Mouse (Mus musculus) forebrain, postnatal 0 days (tissue): ENCODE data around the gene Stxbp3. TPM values are rescaled to one million over a fixed set of nuclear protein-coding genes. Genes with fewer than 3 reads are reported as not detected.
"Not testable (repeated sequence)": the region's sequence is repeated elsewhere in the genome, so short reads cannot be mapped to it uniquely, and the experiment has no call there.

Source experiments
- ATAC-seq: fragments of 200-750 bp; cut with Nextera tagmentation; 2 replicates; pipeline ENCODE4 v1.8.0; 2017; ENCODE audit warnings: mild to moderate bottlenecking, moderate library complexity
- DNase-seq: peaks from one replicate; pipeline ENCODE4 v3.0.0-alpha.2; 2015
- H3K27ac ChIP-seq: fragments of 300-500 bp; sonication (generic); 2 replicates; pipeline ENCODE4 v1.5.1; 2014; ENCODE audit warnings: low read depth, mild to moderate bottlenecking, antibody characterized with exemption, low read length, moderate library complexity, mixed read lengths
- H3K27me3 ChIP-seq: fragments of 300-500 bp; sonication (generic); 2 replicates; pipeline ENCODE4 v1.6.1; 2014; ENCODE audit warnings: mild to moderate bottlenecking, low read length, mixed read lengths; ENCODE audit not compliant: insufficient read depth
- H3K36me3 ChIP-seq: fragments of 300-500 bp; sonication (generic); 2 replicates; pipeline ENCODE4 v1.6.1; 2014; ENCODE audit warnings: mild to moderate bottlenecking, moderate library complexity; ENCODE audit not compliant: insufficient read depth
- H3K4me1 ChIP-seq: fragments of 300-500 bp; sonication (generic); 2 replicates; pipeline ENCODE4 v1.6.1; 2014; ENCODE audit warnings: antibody characterized with exemption; ENCODE audit not compliant: insufficient read depth
- H3K4me2 ChIP-seq: fragments of 300-500 bp; sonication (generic); 2 replicates; pipeline ENCODE4 v1.6.1; 2014; ENCODE audit warnings: low read depth, mild to moderate bottlenecking, moderate library complexity
- H3K4me3 ChIP-seq: fragments of 300-500 bp; sonication (generic); 2 replicates; pipeline ENCODE4 v1.5.1; 2014; ENCODE audit warnings: low read depth, low read length, mixed read lengths
- H3K9ac ChIP-seq: fragments of 300-500 bp; sonication (generic); 2 replicates; pipeline ENCODE4 v1.6.1; 2014; ENCODE audit warnings: mild to moderate bottlenecking
- H3K9me3 ChIP-seq: fragments of 300-500 bp; sonication (generic); 2 replicates; pipeline ENCODE4 v1.6.1; 2016; ENCODE audit warnings: low read length
- CTCF ChIP-seq: sonication (generic); IDR thresholded peaks from 2 replicates; pipeline ENCODE4 v1.5.1; 2016; ENCODE audit warnings: antibody characterized with exemption, control low read depth, low read depth
- WGBS: fragments of 180-500 bp; shearing (Covaris S2); extraction: QIAGEN DNeasy Blood & Tissue Kit; methylation state at CpG from one replicate; pipeline ENCODE4 v1.1.7; 2014; 5-methylcytosine and 5-hydroxymethylcytosine counted together
- polyA plus RNA-seq: library from polyadenylated mRNA; unstranded; fragments of >200 nt; fragmentation: Nextera tagmentation; extraction: Ambion mirVana; gene quantifications from 2 replicates; pipeline ENCODE4 v1.2.1, GENCODE M21; 2015
- total RNA-seq: library from RNA; depleted of rRNA; stranded (reverse); fragments of >200 nt; gene quantifications from 2 replicates; pipeline ENCODE4 v1.2.3, GENCODE M21; 2014

Stxbp3 gene
- total and polyA plus RNA-seq, 2 experiments from 2014 or later: 9.7 to 11.2 TPM

GRCm38 (mm10) chr3:108850506-108850905 lies 10.2 kb upstream of the Stxbp3 start:
- no peak overlapping the region for H3K27ac ChIP-seq
- H3K9me3 ChIP-seq: no peaks in the 10 kb centered on the region
- H3K4me2 ChIP-seq: no peak overlapping the region
- H3K9ac ChIP-seq: no peak overlapping the region
- 38% methylated on average over 3 of the region's 3 CpGs for WGBS
- H3K36me3 ChIP-seq: no peaks in the 10 kb centered on the region
- H3K27me3 ChIP-seq: no peaks in the 10 kb centered on the region
- peak; percentile 21 for DNase-seq
- H3K4me1 ChIP-seq: no peaks in the 10 kb centered on the region
- no peak for TF ChIP-seq CTCF
- ATAC-seq: no peak
- H3K4me3 ChIP-seq: no peak overlapping the region

GRCm38 (mm10) chr3:108846616-108847015 lies 6.3 kb upstream of the Stxbp3 start:
- ATAC-seq (no peak), DNase-seq (no peak)
- 74% methylated on average over 3 of the region's 3 CpGs for WGBS
- no peaks in the 10 kb centered on the region for H3K36me3 ChIP-seq
- no peak overlapping the region for H3K27ac ChIP-seq
- H3K4me3 ChIP-seq: no peak overlapping the region
- no peak overlapping the region for H3K9ac ChIP-seq
- no peak for TF ChIP-seq CTCF
- H3K27me3 ChIP-seq: no peaks in the 10 kb centered on the region
- no peaks in the 10 kb centered on the region for H3K4me1 ChIP-seq
- no peaks in the 10 kb centered on the region for H3K9me3 ChIP-seq
- no peak overlapping the region for H3K4me2 ChIP-seq

- Histone ChIP-seq H3K27me3 (no peaks in the 10 kb centered on the region), H3K4me2 (no peak overlapping the region), H3K36me3 (no peaks in the 10 kb centered on the region), H3K27ac (no peak overlapping the region), H3K9me3 (no peaks in the 10 kb centered on the region), H3K9ac (no peak overlapping the region), H3K4me3 (no peak overlapping the region), H3K4me1 (no peaks in the 10 kb centered on the region)
- no peak for DNase-seq
- TF ChIP-seq CTCF: no peak
- ATAC-seq: no peak
- 80% methylated on average over 5 of the region's 5 CpGs for WGBS
Observed at GRCm38 (mm10) chr3:108844521-108844920, 4.2 kb upstream of the Stxbp3 start.

- Histone ChIP-seq H3K9me3 (no peaks in the 10 kb centered on the region), H3K9ac (no peak overlapping the region), H3K4me2 (no peak overlapping the region), H3K27ac (no peak overlapping the region), H3K36me3 (no peaks in the 10 kb centered on the region), H3K27me3 (no peaks in the 10 kb centered on the region), H3K4me3 (no peak overlapping the region), H3K4me1 (no peaks in the 10 kb centered on the region)
- DNase-seq (no peak), ATAC-seq (no peak)
- TF ChIP-seq CTCF: no peak
- WGBS: 91% methylated on average over 6 of the region's 6 CpGs
Observed at GRCm38 (mm10) chr3:108844026-108844425, 3.7 kb upstream of the Stxbp3 start.

GRCm38 (mm10) chr3:108840716-108841054 lies 359 bp upstream of the Stxbp3 start:
- WGBS: 57% methylated on average over 4 of the region's 4 CpGs
- H3K36me3 ChIP-seq: no peaks in the 10 kb centered on the region
- ATAC-seq (peak; percentile 42), DNase-seq (no peak)
- H3K4me2 ChIP-seq: peak overlapping the region; percentile 78
- no peak for TF ChIP-seq CTCF
- H3K9me3 ChIP-seq: no peaks in the 10 kb centered on the region
- no peak overlapping the region for H3K27ac ChIP-seq
- H3K27me3 ChIP-seq: no peaks in the 10 kb centered on the region
- no peak overlapping the region for H3K9ac ChIP-seq
- H3K4me1 ChIP-seq: no peaks in the 10 kb centered on the region
- peak overlapping the region; percentile 74 for H3K4me3 ChIP-seq

- Histone ChIP-seq H3K4me2 (peak overlapping the region; percentile 78), H3K27me3 (no peaks in the 10 kb centered on the region), H3K9me3 (no peaks in the 10 kb centered on the region), H3K36me3 (no peaks in the 10 kb centered on the region), H3K4me3 (peak overlapping the region; percentile 74), H3K4me1 (no peaks in the 10 kb centered on the region), H3K27ac (peak overlapping the region; percentile 58), H3K9ac (peak overlapping the region; percentile 64)
- no peak for ATAC-seq
- no peak for DNase-seq
- TF ChIP-seq CTCF: no peak
- WGBS: 6% methylated on average over 8 of the region's 8 CpGs
Observed at GRCm38 (mm10) chr3:108839647-108839999, 703 bp downstream of the Stxbp3 start.

GRCm38 (mm10) chr3:108838980-108839379 lies 1.3 kb downstream of the Stxbp3 start:
- WGBS: 78% methylated on average over 7 of the region's 7 CpGs
- ATAC-seq: no peak
- no peak for TF ChIP-seq CTCF
- Histone ChIP-seq H3K36me3 (no peaks in the 10 kb centered on the region), H3K27me3 (no peaks in the 10 kb centered on the region), H3K9ac (no peak overlapping the region), H3K4me2 (peak overlapping the region; percentile 78), H3K4me1 (no peaks in the 10 kb centered on the region), H3K27ac (no peak overlapping the region), H3K4me3 (no peak overlapping the region), H3K9me3 (no peaks in the 10 kb centered on the region)
- no peak for DNase-seq

GRCm38 (mm10) chr3:108836931-108837330 lies 3.4 kb downstream of the Stxbp3 start:
- no peaks in the 10 kb centered on the region for H3K27me3 ChIP-seq
- no peak for TF ChIP-seq CTCF
- no peaks in the 10 kb centered on the region for H3K36me3 ChIP-seq
- no peak overlapping the region for H3K4me3 ChIP-seq
- H3K9me3 ChIP-seq: no peaks in the 10 kb centered on the region
- H3K4me2 ChIP-seq: no peak overlapping the region
- no peak for ATAC-seq
- H3K4me1 ChIP-seq: no peaks in the 10 kb centered on the region
- H3K9ac ChIP-seq: no peak overlapping the region
- WGBS: 95% methylated on average over 6 of the region's 6 CpGs
- no peak for DNase-seq
- no peak overlapping the region for H3K27ac ChIP-seq

- WGBS: 98% methylated on average over 1 of the region's 1 CpGs
- not testable (repeated sequence) for ATAC-seq, H3K27me3 ChIP-seq, H3K4me3 ChIP-seq, H3K9me3 ChIP-seq, H3K36me3 ChIP-seq, H3K27ac ChIP-seq, DNase-seq, H3K9ac ChIP-seq, H3K4me1 ChIP-seq, H3K4me2 ChIP-seq
Observed at GRCm38 (mm10) chr3:108833717-108834116, 6.6 kb downstream of the Stxbp3 start.
